Mouse (Mus musculus) olfactory bulb, adult 2 months (tissue): ENCODE results near the gene Csdc2. TPM values are rescaled to one million over a fixed set of nuclear protein-coding genes. Genes with fewer than 3 reads are reported as not detected.
"Not testable (repeated sequence)": the region's sequence is repeated elsewhere in the genome, so short reads cannot be mapped to it uniquely, and the experiment has no call there.

Experiments
- H3K27ac ChIP-seq: fragments of 200-500 bp; 2 replicates; pipeline ENCODE4 v1.5.1; 2012; ENCODE audit warnings: low read depth, low read length; ENCODE audit not compliant: insufficient read depth
- H3K4me1 ChIP-seq: fragments of 200-500 bp; 2 replicates; pipeline ENCODE4 v1.6.1; 2012; ENCODE audit warnings: low read length; ENCODE audit not compliant: control insufficient read depth, insufficient read depth
- H3K4me3 ChIP-seq: fragments of 200-500 bp; 2 replicates; pipeline ENCODE4 v1.5.1; 2012; ENCODE audit warnings: mild to moderate bottlenecking, low read depth, low read length, moderate library complexity; ENCODE audit not compliant: insufficient read depth
- CTCF ChIP-seq: fragments of 200-500 bp; IDR thresholded peaks from 2 replicates; pipeline ENCODE4 v1.5.1; 2012; ENCODE audit warnings: low read depth, mild to moderate bottlenecking, low read length, moderate library complexity; ENCODE audit not compliant: insufficient read depth
- POLR2A ChIP-seq: fragments of 200-500 bp; IDR thresholded peaks from 2 replicates; pipeline ENCODE4 v1.6.1; 2012; ENCODE audit warnings: mild to moderate bottlenecking, low read depth, low read length, moderate library complexity; ENCODE audit not compliant: insufficient read depth
- WGBS: fragments of 180-500 bp; shearing (Covaris S2); methylation state at CpG from one replicate; pipeline ENCODE4 v1.1.7; 2018; 5-methylcytosine and 5-hydroxymethylcytosine counted together
- polyA plus RNA-seq: library from polyadenylated mRNA; stranded (reverse); fragments of >200 nt; gene quantifications from 2 replicates; pipeline ENCODE4 v1.2.4, GENCODE M21; 2012; ENCODE audit warnings: low replicate concordance; ENCODE audit not compliant: missing spikeins, insufficient read depth, insufficient read length

The Csdc2 gene
- polyA plus RNA-seq, 1 experiment, result not detected

DNA sequence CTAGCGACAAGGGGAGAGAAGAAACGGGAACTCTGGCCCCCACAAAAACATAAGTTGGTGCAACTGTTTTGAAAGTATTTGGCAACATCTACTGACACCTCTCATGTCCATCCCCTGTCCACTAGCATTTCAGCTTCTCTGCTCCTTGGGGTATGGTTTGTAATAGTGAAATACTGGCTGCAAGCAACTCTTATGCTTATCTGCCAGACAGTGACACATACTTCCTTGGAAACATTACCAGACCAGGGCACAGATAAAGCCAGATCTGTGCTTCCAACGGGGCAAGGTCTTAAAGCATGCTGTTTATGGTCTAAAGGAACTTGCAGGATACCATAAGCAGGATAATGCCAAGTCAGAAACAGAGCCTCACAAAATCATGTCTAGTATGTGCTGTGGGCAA is 22.3 kb downstream of the Csdc2 start:
- Histone ChIP-seq H3K4me3 (no peak overlapping the region), H3K27ac (no peak overlapping the region), H3K4me1 (peaks cover 15% of the 10 kb centered on the region)
- 57% methylated on average over 3 of the region's 3 CpGs for WGBS
- TF ChIP-seq POLR2A, result no peak
- no peak for TF ChIP-seq CTCF

DNA sequence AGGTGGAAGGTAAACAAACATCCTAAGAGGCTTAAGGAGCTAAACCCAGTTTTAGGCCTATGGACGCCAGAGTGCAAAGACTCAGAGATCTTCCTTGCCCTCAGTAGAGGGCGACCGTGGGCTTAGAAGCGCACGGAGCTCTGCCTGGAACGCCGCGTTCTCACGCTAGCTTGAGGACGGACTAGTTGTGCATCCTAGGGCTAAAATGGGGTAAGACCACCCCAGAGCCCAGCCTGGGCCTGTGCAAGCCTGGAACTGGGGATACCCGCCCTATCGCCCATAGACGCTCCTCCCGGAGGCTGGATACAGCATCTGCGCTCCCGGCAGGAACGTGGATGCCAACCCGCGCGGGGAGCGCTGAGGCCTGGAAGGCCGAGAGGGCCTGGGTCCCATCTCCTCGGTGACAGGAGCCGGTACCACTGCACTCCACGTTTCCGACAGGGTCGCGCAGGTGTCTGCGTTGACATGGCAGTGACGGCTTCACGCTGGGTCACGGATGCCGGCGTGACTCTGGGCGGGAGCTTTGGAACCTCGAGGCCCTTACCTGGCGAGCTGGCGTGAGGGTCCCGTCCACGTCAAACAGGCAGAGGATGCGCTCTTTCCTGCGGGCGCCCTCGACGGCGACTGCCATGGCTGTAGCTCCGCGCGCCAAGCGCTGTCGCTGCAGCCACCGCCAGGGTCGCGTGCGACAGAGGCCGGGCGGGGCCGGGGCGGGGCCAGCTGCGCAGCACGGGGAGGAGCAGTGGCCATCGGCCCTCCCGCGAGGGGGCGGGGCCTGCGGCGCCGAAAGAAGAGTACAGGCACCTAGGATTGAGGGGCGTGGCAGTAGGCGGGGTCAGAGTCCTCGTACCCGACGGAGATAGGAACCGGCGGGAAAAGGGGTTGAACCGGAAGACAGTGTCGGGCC is 23.9 kb downstream of the Csdc2 start, which contains the start of gene Pmm1:
Gene Pmm1, minus strand, starts transcription at position 760 of the 907 bp plus-strand sequence.
- Histone ChIP-seq H3K4me1 (peaks cover 15% of the 10 kb centered on the region), H3K4me3 (peak within 1 kb of the TSS; percentile 59), H3K27ac (peak within 1 kb of the TSS; percentile 71)
- under 1% methylated on average over 77 of the region's 77 CpGs for WGBS
- peak; percentile 60 for TF ChIP-seq CTCF
- peak; percentile 81 for TF ChIP-seq POLR2A

DNA sequence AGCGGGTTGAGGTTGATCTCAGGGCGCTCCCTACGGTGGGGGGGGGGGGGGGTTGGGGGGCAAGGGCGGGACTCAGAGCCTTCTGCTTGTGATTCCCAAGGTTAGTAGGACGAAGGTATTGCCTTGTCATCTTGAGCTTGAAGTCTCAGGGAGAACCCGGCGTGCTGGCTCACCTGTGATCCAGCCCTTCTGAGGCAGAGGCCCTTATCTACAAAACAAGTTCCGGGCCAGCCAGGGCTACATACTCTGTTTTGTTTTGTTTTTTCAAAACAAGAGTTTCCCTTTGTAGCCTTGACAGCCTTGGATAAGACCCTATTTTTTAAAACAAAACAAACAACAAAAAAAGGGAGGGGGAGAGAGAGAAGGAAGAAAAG is 24.5 kb downstream of the Csdc2 start:
- no peak overlapping the region for H3K27ac ChIP-seq
- TF ChIP-seq CTCF (no peak), POLR2A (no peak)
- 3% methylated on average over 8 of the region's 8 CpGs for WGBS
- peak overlapping the region; percentile 59 for H3K4me3 ChIP-seq
- H3K4me1 ChIP-seq, result peaks cover 13% of the 10 kb centered on the region

DNA sequence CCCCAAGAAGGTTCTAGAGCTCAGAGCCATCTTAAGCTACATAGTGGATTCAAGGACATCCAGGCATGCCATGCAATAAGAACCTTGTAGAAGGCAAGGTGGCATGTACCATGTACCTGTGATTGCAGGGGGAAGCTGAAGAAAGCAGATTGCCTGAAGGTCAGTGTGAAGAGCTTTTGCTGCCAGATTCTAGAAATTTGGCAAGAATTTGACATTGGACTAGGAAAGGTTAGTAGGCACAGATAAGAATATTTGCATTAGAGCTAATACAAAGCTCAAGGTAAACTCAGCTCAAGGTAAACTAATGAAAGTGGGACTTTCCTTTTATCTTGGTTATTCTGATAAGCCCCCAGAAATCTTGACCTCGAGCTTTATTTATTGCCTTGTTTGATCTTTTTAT is 27.7 kb downstream of the Csdc2 start:
- peaks cover 6% of the 10 kb centered on the region for H3K4me1 ChIP-seq
- 75% methylated on average over 1 of the region's 1 CpGs for WGBS
- no peak overlapping the region for H3K27ac ChIP-seq
- H3K4me3 ChIP-seq, result no peak overlapping the region
- TF ChIP-seq POLR2A (no peak), CTCF (no peak)

GRCm38 (mm10) chr15:81964980-81965545 is 28.5 kb downstream of the Csdc2 start:
- WGBS, result 51% methylated on average over 4 of the region's 4 CpGs
- H3K4me3 ChIP-seq, result no peak overlapping the region
- TF ChIP-seq CTCF, result no peak
- no peak for TF ChIP-seq POLR2A
- no peak overlapping the region for H3K27ac ChIP-seq
- peaks cover 3% of the 10 kb centered on the region; the same call in 1 of the 2 replicates for H3K4me1 ChIP-seq

DNA sequence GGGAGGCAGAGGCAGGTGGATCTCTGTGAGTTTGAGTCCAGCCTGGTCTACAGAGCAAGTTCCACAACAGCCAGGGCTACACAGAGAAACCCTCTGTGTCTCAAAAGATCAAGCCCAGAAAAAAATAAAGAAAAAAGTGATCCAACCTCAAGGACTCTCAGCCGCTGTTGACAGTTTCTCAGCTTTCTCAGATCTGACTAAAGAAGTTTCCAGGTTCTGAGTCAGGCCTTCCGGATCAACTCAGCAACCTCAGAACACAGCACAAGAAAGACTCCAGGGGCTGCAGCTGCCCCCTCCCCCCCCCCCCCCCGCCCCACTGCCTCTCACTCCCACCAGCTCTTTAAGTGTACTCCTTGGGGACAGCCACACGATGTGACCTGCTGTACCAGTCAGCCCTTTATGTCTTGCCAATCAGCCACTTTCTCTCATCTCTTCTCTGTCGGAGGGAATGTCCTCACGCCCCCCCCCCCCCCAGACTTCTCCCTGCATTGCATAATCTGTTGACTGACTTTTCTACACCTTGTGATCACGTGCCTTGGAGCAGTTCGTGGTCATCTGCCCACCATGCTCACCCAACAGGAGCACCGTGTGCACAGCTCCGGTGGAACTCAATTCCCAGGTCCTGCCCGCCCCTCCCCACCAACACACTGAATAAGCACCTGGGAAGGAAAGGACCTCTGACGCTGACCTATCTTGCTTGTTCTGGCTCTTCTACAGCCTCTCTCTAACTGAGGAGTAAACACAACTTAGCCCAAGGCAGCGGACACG is 29.7 kb downstream of the Csdc2 start:
- Histone ChIP-seq H3K4me1 (peaks cover 3% of the 10 kb centered on the region; the same call in 1 of the 2 replicates), H3K27ac (no peak overlapping the region), H3K4me3 (no peak overlapping the region)
- no peak for TF ChIP-seq CTCF
- no peak for TF ChIP-seq POLR2A
- WGBS, result 75% methylated on average over 13 of the region's 14 CpGs

GRCm38 (mm10) chr15:81967821-81968220 is 31.3 kb downstream of the Csdc2 start:
- 94% methylated on average over 5 of the region's 5 CpGs for whole genome bisulfite sequencing
- H3K27ac ChIP-seq, result no peak overlapping the region
- H3K4me1 ChIP-seq, result peaks cover 3% of the 10 kb centered on the region; the same call in 1 of the 2 replicates
- no peak overlapping the region for H3K4me3 ChIP-seq
- TF ChIP-seq CTCF (no peak), POLR2A (no peak)

DNA sequence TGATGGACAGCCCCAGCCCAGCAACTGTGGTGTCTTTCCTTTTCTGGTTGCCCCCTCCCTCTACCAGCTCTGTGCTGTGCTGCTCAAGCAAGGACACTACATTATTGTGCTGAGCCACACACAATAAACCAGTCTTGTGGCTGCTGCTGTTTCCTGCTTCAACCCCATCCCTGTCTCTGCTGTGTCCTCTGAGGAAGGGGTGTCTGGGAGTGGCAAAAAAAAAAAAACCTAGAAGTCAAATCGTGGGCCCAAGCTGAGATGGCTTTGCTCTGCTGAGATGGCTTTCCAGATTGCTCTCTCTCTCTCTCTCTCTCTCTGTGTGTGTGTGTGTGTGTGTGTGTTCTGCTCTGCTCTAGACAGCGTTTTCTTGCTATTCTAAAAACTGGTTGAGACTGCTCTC is 31.9 kb downstream of the Csdc2 start:
- Histone ChIP-seq H3K4me1 (peaks cover 3% of the 10 kb centered on the region; the same call in 1 of the 2 replicates), H3K27ac (no peak overlapping the region), H3K4me3 (no peak overlapping the region)
- TF ChIP-seq POLR2A, result no peak
- no peak for TF ChIP-seq CTCF
- 41% methylated on average over 2 of the region's 2 CpGs for WGBS

DNA sequence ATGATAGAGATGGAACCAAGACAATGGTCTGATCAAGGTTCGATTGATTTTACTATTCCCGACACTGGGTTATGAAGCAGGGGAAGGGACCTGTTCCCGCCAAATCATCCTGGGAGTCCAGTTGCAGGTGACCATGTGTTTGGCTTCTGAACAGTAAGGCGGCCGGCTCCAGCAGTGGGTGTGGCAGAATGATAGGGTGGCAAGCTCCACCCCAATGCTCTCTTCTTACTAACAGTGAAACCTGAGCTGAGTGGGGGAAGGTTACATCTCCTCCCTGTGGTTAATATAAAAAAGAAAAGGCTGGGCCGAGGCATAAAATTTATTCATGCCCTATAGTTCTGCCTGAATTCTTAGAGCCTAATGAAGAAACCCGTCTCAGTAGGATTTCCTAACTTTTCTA is 32.6 kb downstream of the Csdc2 start:
- Histone ChIP-seq H3K4me3 (no peak overlapping the region), H3K4me1 (peaks cover 3% of the 10 kb centered on the region; the same call in 1 of the 2 replicates), H3K27ac (no peak overlapping the region)
- no peak for TF ChIP-seq POLR2A
- no peak for TF ChIP-seq CTCF
- WGBS, result 78% methylated on average over 7 of the region's 7 CpGs

GRCm38 (mm10) chr15:81969635-81970034 is 33.1 kb downstream of the Csdc2 start:
- not testable (repeated sequence) for H3K27ac ChIP-seq, H3K4me3 ChIP-seq, H3K4me1 ChIP-seq
- WGBS, result 64% methylated on average over 6 of the region's 6 CpGs

GRCm38 (mm10) chr15:81970498-81970897 is 33.9 kb downstream of the Csdc2 start:
- not testable (repeated sequence) for H3K27ac ChIP-seq, H3K4me3 ChIP-seq, H3K4me1 ChIP-seq
- 77% methylated on average over 4 of the region's 4 CpGs for WGBS

DNA sequence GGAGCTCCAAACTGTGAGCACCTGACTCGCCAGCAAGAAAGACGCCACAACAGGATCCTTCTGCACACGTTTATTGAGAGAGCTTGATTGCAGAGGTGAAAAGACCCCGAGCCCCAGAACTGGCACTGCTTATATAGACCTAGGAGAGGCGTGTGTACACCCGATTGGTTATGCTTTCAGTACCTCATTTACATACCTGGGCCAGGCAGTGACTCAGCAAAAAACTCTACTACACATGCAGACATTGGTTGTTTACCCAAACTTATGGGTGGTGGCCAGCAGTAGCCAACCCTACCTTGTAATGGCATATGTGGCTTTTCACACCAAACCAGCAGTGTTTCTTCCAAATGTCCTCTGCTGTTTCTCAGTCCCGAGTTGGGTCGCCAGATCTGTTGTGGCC is 38.6 kb downstream of the Csdc2 start:
- not testable (repeated sequence) for H3K4me1 ChIP-seq, H3K4me3 ChIP-seq, H3K27ac ChIP-seq
- WGBS, result 88% methylated on average over 8 of the region's 8 CpGs
